Mouse (Mus musculus): ENCODE measurements around the gene Olfr1024. TPM values are rescaled to one million over a fixed set of nuclear protein-coding genes. Genes with fewer than 3 reads are reported as not detected.

Olfr1024 gene
- not detected in 2 replicates for polyA plus RNA-seq (2015; fragmentation: Nextera tagmentation; extraction: Ambion mirVana)

GRCm38 (mm10) chr2:85904952-85905351 lies at the start of gene Olfr1024:
Gene Olfr1024 (minus strand): TSS chr2:85905052.
- ATAC-seq (ENCODE audit: insufficient number of reproducible peaks, low FRiP score, low TSS enrichment, low read depth), result no peak
- H3K4me3 ChIP-seq (replicated peaks), result no peak within 1 kb of the TSS
- H3K4me1 ChIP-seq, result no peaks in the 10 kb centered on the region
- H3K36me3 ChIP-seq, result no peaks in the 10 kb centered on the region
- H3K27ac ChIP-seq (replicated peaks), result no peak within 1 kb of the TSS
- 83% methylated on average over 3 of the region's 3 CpGs for WGBS
- no peak within 1 kb of the TSS for H3K9ac ChIP-seq
- H3K9me3 ChIP-seq (replicated peaks), result no peaks in the 10 kb centered on the region
- no peak within 1 kb of the TSS for H3K4me2 ChIP-seq (replicated peaks)
- no peaks in the 10 kb centered on the region for H3K27me3 ChIP-seq

- H3K4me3 ChIP-seq (replicated peaks), result no peak within 1 kb of the TSS
- no peaks in the 10 kb centered on the region for H3K4me1 ChIP-seq
- WGBS, result 80% methylated on average over 1 of the region's 1 CpGs
- no peaks in the 10 kb centered on the region for H3K9me3 ChIP-seq (replicated peaks)
- H3K27ac ChIP-seq (replicated peaks), result no peak within 1 kb of the TSS
- no peak for ATAC-seq (ENCODE audit: insufficient number of reproducible peaks, low FRiP score, low TSS enrichment, low read depth)
- no peak within 1 kb of the TSS for H3K9ac ChIP-seq
- H3K27me3 ChIP-seq, result no peaks in the 10 kb centered on the region
- no peaks in the 10 kb centered on the region for H3K36me3 ChIP-seq
- no peak within 1 kb of the TSS for H3K4me2 ChIP-seq (replicated peaks)
These were observed 45.3 kb upstream of the Olfr1024 start, which contains the start of gene Olfr1028 for GRCm38 (mm10) chr2:85950137-85950536. Gene Olfr1028 (plus strand): TSS chr2:85950437.

GRCm38 (mm10) chr2:85921258-85921657 lies 16.4 kb upstream of the Olfr1024 start, which contains the start of gene Olfr1026:
Gene Olfr1026 (plus strand): TSS chr2:85921558.
- Histone ChIP-seq H3K9ac (no peak within 1 kb of the TSS), H3K4me2 (replicated peaks) (no peak within 1 kb of the TSS), H3K9me3 (replicated peaks) (no peaks in the 10 kb centered on the region), H3K4me3 (replicated peaks) (no peak within 1 kb of the TSS), H3K27me3 (no peaks in the 10 kb centered on the region), H3K36me3 (no peaks in the 10 kb centered on the region), H3K27ac (replicated peaks) (no peak within 1 kb of the TSS), H3K4me1 (no peaks in the 10 kb centered on the region)
- ATAC-seq (ENCODE audit: insufficient number of reproducible peaks, low FRiP score, low TSS enrichment, low read depth), result no peak
- 83% methylated on average over 3 of the region's 3 CpGs for WGBS

- 47% methylated on average over 1 of the region's 1 CpGs for WGBS
- Histone ChIP-seq H3K4me1 (no peaks in the 10 kb centered on the region), H3K4me2 (replicated peaks) (no peak within 1 kb of the TSS), H3K27ac (replicated peaks) (no peak within 1 kb of the TSS), H3K4me3 (replicated peaks) (no peak within 1 kb of the TSS), H3K9ac (no peak within 1 kb of the TSS), H3K9me3 (replicated peaks) (no peaks in the 10 kb centered on the region), H3K27me3 (no peaks in the 10 kb centered on the region), H3K36me3 (no peaks in the 10 kb centered on the region)
- ATAC-seq (ENCODE audit: insufficient number of reproducible peaks, low FRiP score, low TSS enrichment, low read depth), result no peak
These were observed 10.0 kb upstream of the Olfr1024 start, which contains the start of gene Olfr1025-ps1 for GRCm38 (mm10) chr2:85914893-85915292. Gene Olfr1025-ps1 (plus strand): TSS chr2:85915193.

- no peaks in the 10 kb centered on the region for H3K4me1 ChIP-seq
- no peaks in the 10 kb centered on the region for H3K27me3 ChIP-seq
- H3K36me3 ChIP-seq, result no peaks in the 10 kb centered on the region
- no peak overlapping the region for H3K9ac ChIP-seq
- ATAC-seq (ENCODE audit: insufficient number of reproducible peaks, low FRiP score, low TSS enrichment, low read depth), result no peak
- H3K9me3 ChIP-seq (replicated peaks), result no peaks in the 10 kb centered on the region
- H3K4me3 ChIP-seq (replicated peaks), result no peak overlapping the region
- H3K27ac ChIP-seq (replicated peaks), result no peak overlapping the region
- H3K4me2 ChIP-seq (replicated peaks), result no peak overlapping the region
These were observed 8.3 kb upstream of the Olfr1024 start for GRCm38 (mm10) chr2:85913197-85913596.

- Histone ChIP-seq H3K4me1 (no peaks in the 10 kb centered on the region), H3K9me3 (replicated peaks) (no peaks in the 10 kb centered on the region), H3K4me3 (replicated peaks) (no peak within 1 kb of the TSS), H3K9ac (no peak within 1 kb of the TSS), H3K27ac (replicated peaks) (no peak within 1 kb of the TSS), H3K4me2 (replicated peaks) (no peak within 1 kb of the TSS), H3K36me3 (no peaks in the 10 kb centered on the region), H3K27me3 (no peaks in the 10 kb centered on the region)
- ATAC-seq (ENCODE audit: insufficient number of reproducible peaks, low FRiP score, low TSS enrichment, low read depth), result no peak
- 65% methylated on average over 2 of the region's 2 CpGs for WGBS
These were observed 19.5 kb downstream of the Olfr1024 start, which contains the start of gene Olfr1023 for GRCm38 (mm10) chr2:85885340-85885739. Gene Olfr1023 (plus strand): TSS chr2:85885640.

GRCm38 (mm10) chr2:85868294-85868693 lies 36.6 kb downstream of the Olfr1024 start, which contains the start of gene Olfr1022:
Gene Olfr1022 (plus strand): TSS chr2:85868594.
- H3K4me1 ChIP-seq, result no peaks in the 10 kb centered on the region
- H3K9ac ChIP-seq, result no peak within 1 kb of the TSS
- no peak within 1 kb of the TSS for H3K4me3 ChIP-seq (replicated peaks)
- H3K4me2 ChIP-seq (replicated peaks), result no peak within 1 kb of the TSS
- ATAC-seq (ENCODE audit: insufficient number of reproducible peaks, low FRiP score, low TSS enrichment, low read depth), result no peak
- 59% methylated on average over 2 of the region's 2 CpGs for WGBS
- H3K27me3 ChIP-seq, result no peaks in the 10 kb centered on the region
- no peaks in the 10 kb centered on the region for H3K36me3 ChIP-seq
- no peak within 1 kb of the TSS for H3K27ac ChIP-seq (replicated peaks)
- no peaks in the 10 kb centered on the region for H3K9me3 ChIP-seq (replicated peaks)

Other genes with a start within 250 kb of the Olfr1024 start
- not detected in 2 replicates for gene Olfr154, start 240.6 kb downstream of the Olfr1024 start, polyA plus RNA-seq (2015; fragmentation: Nextera tagmentation; extraction: Ambion mirVana)
- gene Olfr1006, start 226.3 kb downstream of the Olfr1024 start, polyA plus RNA-seq (2015; fragmentation: Nextera tagmentation; extraction: Ambion mirVana), result 0.13 TPM in 1 of 2 replicates, not detected in the other
- gene Olfr1008, start 215.6 kb downstream of the Olfr1024 start, polyA plus RNA-seq (2015; fragmentation: Nextera tagmentation; extraction: Ambion mirVana), result not detected in 2 replicates
- gene Olfr1009, start 189.6 kb downstream of the Olfr1024 start, polyA plus RNA-seq (2015; fragmentation: Nextera tagmentation; extraction: Ambion mirVana), result not detected in 2 replicates
- 0.25 TPM in 1 of 2 replicates, not detected in the other for gene Olfr1012, start 142.3 kb downstream of the Olfr1024 start, polyA plus RNA-seq (2015; fragmentation: Nextera tagmentation; extraction: Ambion mirVana)
- gene Olfr1013, start 138.0 kb downstream of the Olfr1024 start, polyA plus RNA-seq (2015; fragmentation: Nextera tagmentation; extraction: Ambion mirVana), result 0.12 TPM in 1 of 2 replicates, not detected in the other
- gene Olfr1014, start 132.3 kb downstream of the Olfr1024 start, polyA plus RNA-seq (2015; fragmentation: Nextera tagmentation; extraction: Ambion mirVana), result not detected in 2 replicates
- gene Olfr1015, start 123.0 kb downstream of the Olfr1024 start, polyA plus RNA-seq (2015; fragmentation: Nextera tagmentation; extraction: Ambion mirVana), result 0.07 and 0.47 TPM in 2 replicates
- 0.23 TPM in 1 of 2 replicates, not detected in the other for gene Olfr1016, start 102.5 kb downstream of the Olfr1024 start, polyA plus RNA-seq (2015; fragmentation: Nextera tagmentation; extraction: Ambion mirVana)
- gene Olfr1018, start 86.6 kb downstream of the Olfr1024 start, polyA plus RNA-seq (2015; fragmentation: Nextera tagmentation; extraction: Ambion mirVana), result not detected in 2 replicates
- gene Olfr1019, start 59.6 kb downstream of the Olfr1024 start, polyA plus RNA-seq (2015; fragmentation: Nextera tagmentation; extraction: Ambion mirVana), result not detected in 2 replicates
- gene Olfr1020, start 58.0 kb downstream of the Olfr1024 start, polyA plus RNA-seq (2015; fragmentation: Nextera tagmentation; extraction: Ambion mirVana), result not detected in 2 replicates
- gene Olfr1022, start 36.5 kb downstream of the Olfr1024 start, polyA plus RNA-seq (2015; fragmentation: Nextera tagmentation; extraction: Ambion mirVana), result not detected in 2 replicates
- not detected in 2 replicates for gene Olfr1023, start 19.4 kb downstream of the Olfr1024 start, polyA plus RNA-seq (2015; fragmentation: Nextera tagmentation; extraction: Ambion mirVana)
- 0.59 and 0.84 TPM in 2 replicates for gene Olfr1025-ps1, start 10.1 kb upstream of the Olfr1024 start, polyA plus RNA-seq (2015; fragmentation: Nextera tagmentation; extraction: Ambion mirVana)
- gene Olfr1026, start 16.5 kb upstream of the Olfr1024 start, polyA plus RNA-seq (2015; fragmentation: Nextera tagmentation; extraction: Ambion mirVana), result 0.38 and 0.69 TPM in 2 replicates
- 0.09 and 0.17 TPM in 2 replicates for gene Olfr1028, start 45.4 kb upstream of the Olfr1024 start, polyA plus RNA-seq (2015; fragmentation: Nextera tagmentation; extraction: Ambion mirVana)
- 0.08 and 0.17 TPM in 2 replicates for gene Olfr1029, start 68.8 kb upstream of the Olfr1024 start, polyA plus RNA-seq (2015; fragmentation: Nextera tagmentation; extraction: Ambion mirVana)
- gene Olfr1030, start 74.2 kb upstream of the Olfr1024 start, polyA plus RNA-seq (2015; fragmentation: Nextera tagmentation; extraction: Ambion mirVana), result 0.11 and 0.12 TPM in 2 replicates
- gene Olfr1031, start 85.3 kb upstream of the Olfr1024 start, polyA plus RNA-seq (2015; fragmentation: Nextera tagmentation; extraction: Ambion mirVana), result 0.37 and 0.39 TPM in 2 replicates
- gene Olfr1032, start 100.5 kb upstream of the Olfr1024 start, polyA plus RNA-seq (2015; fragmentation: Nextera tagmentation; extraction: Ambion mirVana), result 0.27 TPM in 1 of 2 replicates, not detected in the other
- gene Olfr1033, start 115.6 kb upstream of the Olfr1024 start, polyA plus RNA-seq (2015; fragmentation: Nextera tagmentation; extraction: Ambion mirVana), result 0.14 and 0.79 TPM in 2 replicates
- 0.04 and 0.09 TPM in 2 replicates for gene Olfr1034, start 140.8 kb upstream of the Olfr1024 start, polyA plus RNA-seq (2015; fragmentation: Nextera tagmentation; extraction: Ambion mirVana)
- not detected in 2 replicates for gene Olfr1036, start 168.9 kb upstream of the Olfr1024 start, polyA plus RNA-seq (2015; fragmentation: Nextera tagmentation; extraction: Ambion mirVana)
- 0.14 TPM in 1 of 2 replicates, not detected in the other for gene Olfr1037, start 182.3 kb upstream of the Olfr1024 start, polyA plus RNA-seq (2015; fragmentation: Nextera tagmentation; extraction: Ambion mirVana)
- gene Olfr1039, start 230.9 kb upstream of the Olfr1024 start, polyA plus RNA-seq (2015; fragmentation: Nextera tagmentation; extraction: Ambion mirVana), result 0.05 TPM in 1 of 2 replicates, not detected in the other
- not detected in 2 replicates for gene Olfr1040, start 241.7 kb upstream of the Olfr1024 start, polyA plus RNA-seq (2015; fragmentation: Nextera tagmentation; extraction: Ambion mirVana)

Data from embryonic facial prominence, embryonic 15.5 days (tissue).